Mouse (Mus musculus) cerebellum, adult 9-11 months (tissue): ENCODE results near the gene Plod2.

Source experiments
- DNase-seq: peaks from one replicate; pipeline ENCODE4 v3.0.0; 2022

Gene Plod2

DNA sequence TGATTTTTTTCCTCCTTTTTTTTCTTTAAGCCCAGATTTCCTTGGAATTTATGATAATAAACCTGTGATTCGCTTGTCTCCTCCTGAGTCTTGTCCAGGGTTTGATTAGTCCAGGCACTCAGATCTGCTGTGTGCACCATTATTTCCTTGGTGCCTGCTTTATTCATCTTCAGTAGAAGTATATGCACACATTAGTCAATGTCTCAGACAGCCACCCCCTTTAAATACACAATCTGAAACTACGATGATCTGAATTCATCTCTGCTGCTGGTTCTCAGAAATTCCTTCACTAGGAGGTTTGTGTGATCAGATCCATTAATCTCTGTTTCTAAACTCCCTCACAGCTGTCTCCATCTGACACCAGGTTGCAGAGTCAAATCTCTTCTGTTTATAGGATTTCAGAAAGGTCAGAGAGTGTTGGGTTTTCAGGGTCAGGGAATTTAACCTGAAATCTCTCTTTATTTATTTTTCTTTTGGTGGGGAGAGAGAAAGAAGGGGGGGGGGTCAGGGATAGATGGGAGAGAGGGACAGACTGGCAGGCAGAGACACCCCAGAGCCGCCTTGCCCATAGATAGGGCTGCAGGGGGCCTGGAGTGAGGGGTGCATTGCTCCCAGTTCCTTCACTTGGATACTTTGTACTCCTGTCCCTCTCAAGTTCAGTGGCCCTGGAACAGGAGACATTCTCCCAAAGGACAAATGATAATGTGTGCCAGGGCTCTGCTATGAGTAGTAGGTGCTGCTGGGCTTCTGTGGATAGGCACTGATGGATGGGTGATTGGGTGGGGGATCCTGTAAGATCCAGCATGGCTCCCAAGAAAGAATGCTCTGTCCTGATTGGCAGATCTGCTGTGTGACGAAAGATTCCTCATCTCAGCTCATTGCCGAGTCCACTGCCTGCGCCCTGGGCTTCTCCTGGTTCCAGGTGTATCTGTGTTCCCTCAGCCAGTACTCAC lies 13.3 kb downstream of the Plod2 start:
- DNase-seq: no peak

DNA sequence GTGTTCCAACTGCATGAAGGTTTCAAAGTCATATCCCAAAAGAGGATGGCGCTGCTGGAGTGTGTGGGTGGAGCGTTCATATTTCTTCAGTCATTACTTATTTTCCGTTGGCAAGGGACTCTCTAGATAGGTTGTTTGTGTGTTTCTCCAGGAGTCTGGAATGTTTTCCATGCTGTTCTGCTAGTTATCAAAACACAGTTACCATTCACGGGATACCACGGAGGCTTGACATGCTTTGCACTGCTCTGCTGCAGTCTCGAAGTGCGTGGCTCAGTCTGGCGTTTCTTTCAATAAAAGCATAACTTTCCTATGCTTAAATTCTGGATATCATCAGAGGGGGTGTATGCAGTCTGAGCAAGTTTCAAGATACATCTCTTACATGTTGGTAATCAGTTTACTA lies 17.7 kb downstream of the Plod2 start:
- no peak for DNase-seq

DNA sequence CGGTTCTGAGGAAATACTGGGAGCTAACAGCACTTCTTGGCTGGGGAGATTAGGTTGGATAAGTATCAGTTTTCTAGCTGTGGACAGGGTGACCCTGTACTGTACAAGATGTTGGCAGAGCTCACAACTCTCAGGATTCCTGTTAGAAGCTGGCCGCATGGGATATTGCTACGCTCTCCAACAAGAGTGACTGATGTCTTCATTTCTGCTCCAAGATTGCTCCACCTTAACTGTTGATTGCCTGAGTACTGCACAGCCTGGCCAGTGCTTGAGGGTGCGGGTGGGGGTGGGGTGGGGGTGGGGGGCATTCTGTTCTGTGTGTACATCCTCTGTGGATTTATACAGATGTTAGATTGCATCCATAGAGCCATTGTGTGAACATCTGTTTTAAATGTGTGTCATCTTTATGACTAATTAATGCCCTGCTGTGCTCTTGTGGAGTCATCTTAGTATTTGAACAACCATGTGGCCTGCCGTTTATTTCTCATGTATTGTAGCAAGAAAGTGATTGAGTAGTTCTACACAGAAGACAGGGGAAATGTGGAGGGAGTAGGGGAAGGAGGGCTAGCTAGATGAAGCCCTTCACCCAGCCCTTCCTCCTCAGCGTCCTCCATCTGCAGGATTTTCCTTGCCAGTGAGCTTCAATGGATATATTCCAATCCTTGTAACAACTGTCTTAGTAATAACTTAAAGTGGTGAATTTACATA lies 19.0 kb downstream of the Plod2 start:
- no peak for DNase-seq

DNA sequence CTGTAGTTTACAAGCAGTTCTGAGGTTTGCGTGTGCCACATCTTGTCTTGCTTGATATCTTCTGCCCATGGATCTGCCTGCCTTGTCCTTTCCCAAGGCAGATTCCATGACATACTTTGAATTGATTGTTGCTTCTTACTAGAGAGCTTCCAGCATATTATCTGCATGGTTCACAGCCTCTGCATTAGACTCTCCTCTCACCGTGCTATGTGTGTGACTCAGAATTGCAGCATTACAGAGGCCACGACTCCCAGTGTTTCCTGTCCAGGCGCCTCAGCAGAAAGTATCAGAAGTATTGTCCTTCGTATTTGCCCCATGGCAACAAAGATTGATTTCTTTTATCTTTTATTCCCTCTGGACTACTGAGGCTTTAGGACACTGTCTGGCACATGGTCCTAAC lies 20.4 kb downstream of the Plod2 start:
- DNase-seq: no peak

DNA sequence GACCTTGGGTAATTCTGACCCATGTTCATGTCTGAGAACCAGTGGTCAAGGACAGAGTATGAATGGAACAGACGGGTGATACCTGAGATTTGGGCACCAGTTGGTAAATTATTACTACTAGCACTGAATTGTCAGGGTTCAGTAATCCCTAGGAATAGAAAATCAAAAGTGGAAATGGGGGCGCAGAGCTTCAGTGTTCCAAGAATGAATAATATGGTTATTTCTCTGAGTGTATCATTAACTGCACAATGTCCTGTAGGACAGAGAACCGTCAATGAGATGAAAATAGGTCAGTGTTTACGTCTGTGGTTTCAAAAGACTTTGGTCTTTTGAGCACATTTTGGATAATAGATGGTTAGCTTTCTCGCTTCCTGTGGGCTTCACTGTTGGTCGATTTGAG lies 21.3 kb downstream of the Plod2 start:
- DNase-seq: no peak

DNA sequence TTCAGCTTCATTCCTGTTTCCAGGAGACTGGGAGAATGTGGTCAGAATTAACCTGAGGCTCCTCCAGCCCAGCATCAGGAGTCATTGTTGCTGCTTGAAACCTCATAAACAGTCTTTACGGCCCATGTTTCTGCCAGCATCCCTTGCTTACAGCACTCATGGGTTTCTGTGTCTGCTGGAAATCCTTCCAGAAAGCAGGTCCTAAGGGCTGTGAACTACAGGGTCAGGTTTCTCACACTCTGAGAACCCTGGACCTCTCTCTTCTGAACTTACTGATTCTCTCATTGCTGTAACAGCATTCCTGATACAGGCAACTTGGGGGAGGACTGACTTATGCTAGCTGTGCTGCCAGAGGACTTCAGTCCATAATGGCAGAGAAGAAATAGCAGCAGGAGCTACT lies 22.4 kb downstream of the Plod2 start:
- no peak for DNase-seq

DNA sequence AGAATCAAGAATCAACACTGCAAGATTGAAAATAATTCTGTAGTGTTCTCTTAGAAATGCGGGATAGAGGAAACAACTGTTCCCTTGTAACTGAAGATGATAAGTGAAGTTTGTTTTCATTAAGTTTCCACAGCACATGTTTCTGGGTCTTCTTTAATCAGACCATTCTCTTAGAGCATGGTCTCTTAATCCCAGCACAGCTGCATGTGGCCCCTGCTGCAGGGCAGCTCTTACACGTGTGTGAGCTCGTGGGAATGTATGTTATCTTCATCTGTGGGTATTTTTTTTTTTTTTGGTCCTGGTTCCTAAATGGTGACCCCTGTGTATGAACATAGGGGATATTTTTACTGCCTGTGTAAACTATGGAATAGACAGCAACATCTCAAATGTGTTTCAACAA lies 24.2 kb downstream of the Plod2 start:
- no peak for DNase-seq

DNA sequence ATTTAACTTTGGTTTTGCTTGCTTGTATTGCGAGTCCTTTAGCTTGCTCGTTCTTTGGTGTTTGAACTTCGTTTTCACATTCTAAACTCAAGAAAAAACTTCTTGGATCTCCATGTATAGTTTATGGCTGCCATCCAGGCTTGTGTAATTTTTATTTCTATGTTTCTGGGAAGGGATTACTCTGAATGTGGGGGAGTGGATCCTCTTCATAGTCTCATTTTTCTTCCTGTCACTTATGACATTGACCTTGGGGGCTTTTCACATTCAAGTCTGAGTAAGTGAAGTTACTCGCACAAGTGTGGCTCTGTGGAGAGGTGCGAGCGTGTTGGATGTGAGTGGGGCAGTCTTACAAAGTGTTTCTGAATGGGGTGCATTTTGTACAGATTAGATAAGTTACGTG lies 25.5 kb downstream of the Plod2 start:
- DNase-seq: no peak

DNA sequence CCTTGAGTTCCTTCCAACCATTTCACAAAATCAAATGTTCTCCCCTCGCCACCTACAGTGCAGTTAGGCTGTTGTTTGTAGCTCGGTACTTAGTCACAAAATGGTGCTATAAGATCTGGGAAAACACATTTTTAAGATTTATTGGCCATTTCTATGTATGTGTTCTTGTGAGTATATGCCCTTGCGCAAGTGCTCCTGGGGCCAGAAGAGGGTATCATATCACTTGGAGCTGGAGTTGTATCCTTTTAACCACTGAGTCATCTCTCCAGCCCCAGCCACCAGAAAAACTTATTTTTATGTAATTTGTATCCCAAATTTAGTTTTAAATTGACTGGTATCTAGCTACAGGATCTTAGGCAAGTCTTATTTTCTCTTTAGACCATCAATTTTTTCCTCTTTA lies 26.8 kb downstream of the Plod2 start:
- no peak for DNase-seq

DNA sequence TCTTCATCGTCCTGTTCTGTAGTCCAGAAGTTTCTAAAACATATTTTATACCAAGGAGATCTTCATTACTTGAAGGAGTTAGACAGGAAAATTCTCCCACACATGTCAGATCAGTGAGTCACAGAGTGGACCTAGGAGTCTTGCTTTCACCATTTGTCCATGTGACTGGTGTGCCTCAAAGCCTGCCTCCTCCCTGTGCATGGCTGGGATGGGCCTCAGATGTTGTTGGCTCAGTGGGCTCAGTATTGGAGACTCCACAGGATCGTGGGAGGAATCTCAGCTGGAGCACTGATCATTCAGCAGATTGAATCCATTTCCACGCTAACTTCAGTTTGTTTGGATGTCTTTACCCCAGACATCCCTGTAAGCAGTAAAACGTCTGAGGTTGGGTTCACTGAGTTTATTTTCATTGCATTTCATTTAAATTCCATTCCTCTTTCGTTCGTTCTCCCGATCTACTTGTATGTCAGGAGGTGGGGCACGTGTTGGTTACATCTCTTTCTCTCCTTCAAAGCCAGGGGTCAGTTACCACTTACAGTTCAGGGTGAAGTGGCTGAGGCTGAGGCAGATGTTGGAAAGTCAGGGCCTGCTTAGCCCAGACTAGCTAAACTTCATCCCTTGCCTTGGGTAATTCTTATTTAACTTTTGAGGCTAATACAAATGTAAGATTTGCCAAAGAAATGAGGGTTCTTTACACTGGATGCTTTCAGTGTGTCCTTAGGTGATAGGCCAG lies 30.5 kb downstream of the Plod2 start:
- no peak for DNase-seq

DNA sequence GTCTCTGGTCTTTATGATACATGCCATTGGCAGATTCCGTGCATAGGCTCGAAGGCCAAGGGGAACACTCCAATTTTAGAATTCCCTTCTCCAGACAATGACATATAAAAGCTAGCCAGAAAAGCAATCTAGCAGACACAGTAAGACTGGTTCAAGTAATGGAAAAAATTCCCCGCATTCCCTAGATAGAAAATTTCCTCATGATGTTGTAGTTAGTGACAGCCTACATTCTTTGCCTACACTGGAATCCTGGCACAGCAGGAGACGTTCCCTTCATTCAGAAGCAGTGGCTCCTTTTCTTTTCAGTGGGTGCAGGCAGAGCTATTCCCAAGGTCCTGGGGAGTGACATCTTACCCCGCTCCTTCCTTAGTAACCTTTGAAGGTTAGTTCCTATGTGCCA lies 41.9 kb downstream of the Plod2 start:
- no peak for DNase-seq

DNA sequence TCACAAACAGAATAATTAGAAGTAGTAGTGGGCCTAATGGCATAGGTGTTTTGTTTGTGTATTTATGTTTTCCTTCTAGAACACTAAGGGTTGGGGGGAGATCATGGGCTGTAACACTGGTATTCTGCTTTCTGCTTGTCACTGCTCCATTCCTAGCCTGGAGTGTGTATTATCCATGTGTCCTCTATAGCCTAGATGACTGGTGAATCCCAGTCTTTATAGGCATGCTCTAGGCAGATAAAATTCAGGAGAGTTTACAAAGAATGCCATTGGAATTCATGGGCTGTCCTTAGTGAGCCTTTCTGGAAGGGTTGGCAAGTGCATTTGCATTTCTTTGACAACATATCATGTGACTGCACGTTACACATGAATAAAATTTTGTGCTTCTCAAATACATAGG lies 44.0 kb downstream of the Plod2 start:
- no peak for DNase-seq

DNA sequence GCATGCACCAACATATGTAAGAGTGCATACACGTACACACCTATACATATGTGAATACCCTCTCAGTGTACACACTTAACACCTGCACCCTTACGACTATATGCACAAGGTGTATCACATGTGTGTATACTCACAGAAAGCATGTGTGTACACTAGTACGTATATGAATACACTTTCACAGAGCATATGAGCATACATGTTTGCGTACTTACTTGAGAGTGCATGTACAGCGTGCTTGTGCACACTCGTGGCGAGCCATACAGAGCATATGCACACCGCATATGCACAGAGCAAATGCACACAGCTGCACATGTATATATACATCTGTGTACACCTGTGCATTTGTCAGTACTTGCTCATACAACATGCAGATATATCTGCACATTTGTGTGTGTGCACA lies 45.4 kb downstream of the Plod2 start:
- no peak for DNase-seq

DNA sequence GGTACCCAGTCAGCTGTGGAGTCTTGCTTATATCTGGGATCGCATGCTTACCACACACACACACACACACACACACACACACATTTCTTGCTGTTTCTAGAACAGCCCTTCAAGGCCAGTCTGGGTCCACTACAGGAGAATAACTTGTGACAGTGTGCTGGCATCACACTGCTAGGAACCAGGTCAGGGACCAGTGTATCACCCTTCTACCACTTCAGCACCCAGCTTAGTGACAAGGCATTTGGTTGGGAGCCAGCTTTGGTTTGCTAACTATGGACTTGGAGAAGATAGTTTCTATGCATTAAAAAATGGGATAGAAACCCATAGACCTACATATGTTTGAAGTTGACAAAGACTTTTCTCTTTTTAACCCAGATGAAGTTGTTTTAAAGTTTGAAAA lies 46.2 kb downstream of the Plod2 start:
- DNase-seq: no peak

DNA sequence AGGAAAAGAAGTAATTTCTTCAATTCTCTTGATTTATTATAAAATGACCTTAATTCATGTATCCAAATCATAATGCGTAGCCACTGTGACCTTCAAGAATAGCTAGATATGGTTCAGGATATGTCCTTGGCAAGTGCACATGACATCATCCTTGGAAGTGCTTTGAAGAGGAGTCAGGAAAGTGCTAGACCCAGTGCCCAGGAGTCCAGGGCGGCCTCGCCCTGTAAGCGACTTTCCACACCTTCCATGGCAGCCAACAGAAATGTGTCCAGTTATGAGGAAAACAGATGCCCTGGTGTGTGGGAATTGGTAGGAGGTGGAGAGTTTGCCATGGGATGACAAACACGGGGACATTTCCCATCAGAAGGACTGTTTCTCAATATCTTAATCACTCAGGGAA lies 47.0 kb downstream of the Plod2 start:
- DNase-seq: no peak

DNA sequence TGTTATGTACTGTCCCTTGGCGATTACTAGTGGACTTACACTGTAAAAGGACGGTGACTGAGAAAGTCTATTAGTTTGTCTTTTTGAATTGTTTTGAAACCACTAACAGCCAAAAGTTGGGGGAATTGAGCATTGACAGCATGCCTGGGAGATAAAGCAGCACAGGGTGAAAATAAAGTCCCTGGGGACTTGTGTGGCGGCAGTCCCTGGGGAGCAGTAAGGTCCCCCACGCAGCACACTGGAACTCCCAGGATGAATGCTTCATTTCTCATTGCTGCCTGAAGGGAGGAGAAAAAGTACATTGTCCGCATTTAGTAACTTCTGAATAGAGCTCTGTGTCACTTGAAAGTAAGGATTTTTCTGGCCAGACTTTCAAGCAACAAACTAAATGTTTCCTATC lies 49.5 kb downstream of the Plod2 start:
- no peak for DNase-seq

DNA sequence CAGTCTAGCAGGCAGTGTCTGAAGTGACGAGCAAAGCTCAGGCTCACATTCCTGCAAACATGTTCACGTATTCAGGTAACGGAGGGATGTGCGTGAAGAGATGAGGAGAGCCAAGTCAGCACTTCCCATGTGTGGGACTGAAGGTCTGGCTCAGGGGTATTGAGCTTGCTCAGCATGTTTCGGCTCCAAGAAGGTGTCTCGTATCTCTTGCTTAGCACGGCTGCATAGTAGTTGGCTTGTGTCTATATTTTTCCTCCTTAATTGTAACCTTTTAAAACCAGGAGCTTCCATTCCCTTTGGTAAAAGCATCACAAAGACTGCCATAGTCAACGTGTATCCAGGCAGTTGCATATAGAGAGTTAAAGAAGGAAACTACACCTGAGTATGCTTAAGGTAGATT lies 50.7 kb downstream of the Plod2 start:
- DNase-seq: no peak

DNA sequence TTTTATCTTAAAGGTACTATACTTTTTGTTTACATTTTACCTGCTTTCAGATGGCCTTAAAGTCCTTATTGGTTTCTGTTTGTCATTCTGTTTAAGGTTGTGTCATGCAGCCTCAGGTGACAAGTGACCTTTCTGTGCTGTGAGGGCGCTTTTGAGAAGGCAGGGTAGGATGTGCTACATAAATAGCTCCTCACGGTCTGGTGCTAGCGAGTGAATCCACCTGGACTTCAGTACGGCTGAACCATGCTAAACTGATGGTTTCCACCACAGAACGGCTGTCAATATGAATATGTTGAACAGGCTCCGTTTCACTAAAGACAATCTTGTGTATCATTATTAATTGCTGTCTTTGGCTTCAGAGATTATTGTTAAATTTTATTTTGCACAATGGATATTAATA lies 52.5 kb downstream of the Plod2 start:
- DNase-seq: no peak

DNA sequence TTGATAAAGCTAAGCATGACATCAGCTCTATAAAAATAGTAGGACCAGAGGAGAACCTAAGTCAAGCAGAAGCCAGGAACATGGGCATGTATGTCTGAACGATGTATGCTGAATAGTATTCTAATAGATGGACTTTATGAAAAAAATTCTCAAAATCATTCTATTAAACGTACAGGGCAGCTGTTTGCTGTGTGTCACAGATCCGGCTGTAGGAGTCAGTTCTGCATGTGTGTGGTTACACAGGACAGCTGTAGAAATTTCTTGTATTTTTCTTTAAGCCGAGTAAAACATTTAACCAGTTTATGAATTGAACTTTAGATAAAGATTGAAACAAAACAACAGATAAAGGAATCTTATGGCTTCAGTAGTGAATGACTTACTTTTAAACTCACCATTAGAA lies 53.3 kb downstream of the Plod2 start:
- DNase-seq: no peak

DNA sequence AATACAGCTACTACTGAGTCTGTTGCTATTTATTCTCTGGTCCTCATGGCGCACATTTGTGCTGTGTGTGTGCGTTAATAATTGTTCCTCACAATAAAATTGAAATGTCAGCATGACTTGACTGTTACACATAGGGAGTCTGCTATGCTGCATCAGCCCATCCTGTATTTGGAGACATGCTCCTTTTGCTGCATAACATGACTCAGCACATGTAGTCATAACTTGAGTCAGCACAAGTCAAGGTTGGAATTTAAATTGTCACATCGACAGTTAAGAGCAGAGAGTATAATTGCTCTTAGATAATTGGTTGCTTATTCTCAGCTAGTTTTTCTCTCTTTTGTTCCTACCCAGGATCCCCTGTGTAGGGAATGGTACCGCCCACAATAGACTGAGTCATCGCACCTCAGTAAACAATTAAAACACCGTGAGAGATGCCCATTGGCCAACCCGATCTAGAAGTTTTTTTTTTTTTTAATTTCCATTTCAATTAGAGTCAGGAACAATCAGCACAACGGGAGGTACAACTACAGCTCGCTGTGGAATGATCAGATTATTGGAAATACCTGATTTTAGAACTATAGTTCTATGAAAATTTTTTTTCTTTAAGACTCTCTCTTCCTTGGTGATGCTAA lies 55.0 kb downstream of the Plod2 start:
- DNase-seq: no peak

DNA sequence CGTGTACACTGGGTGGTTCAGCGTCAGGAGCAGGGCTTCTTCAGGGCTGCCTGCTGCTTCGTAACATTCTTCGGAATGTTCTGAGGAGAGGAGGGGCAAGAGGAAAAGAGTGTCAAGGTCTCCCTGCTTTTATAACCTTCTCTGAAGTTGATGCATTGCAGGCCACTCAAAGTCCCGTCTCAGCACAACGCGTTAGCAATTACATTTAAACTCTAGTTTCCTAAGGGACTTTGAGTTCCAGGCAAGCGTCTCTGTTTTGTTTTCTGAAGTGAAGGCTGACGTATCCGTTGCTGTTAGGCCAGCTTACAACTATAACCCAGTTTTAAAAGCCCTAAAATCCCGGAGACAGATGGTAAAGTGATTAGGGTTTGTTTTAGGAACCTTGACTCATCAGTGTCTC lies 55.8 kb downstream of the Plod2 start:
- DNase-seq: no peak

DNA sequence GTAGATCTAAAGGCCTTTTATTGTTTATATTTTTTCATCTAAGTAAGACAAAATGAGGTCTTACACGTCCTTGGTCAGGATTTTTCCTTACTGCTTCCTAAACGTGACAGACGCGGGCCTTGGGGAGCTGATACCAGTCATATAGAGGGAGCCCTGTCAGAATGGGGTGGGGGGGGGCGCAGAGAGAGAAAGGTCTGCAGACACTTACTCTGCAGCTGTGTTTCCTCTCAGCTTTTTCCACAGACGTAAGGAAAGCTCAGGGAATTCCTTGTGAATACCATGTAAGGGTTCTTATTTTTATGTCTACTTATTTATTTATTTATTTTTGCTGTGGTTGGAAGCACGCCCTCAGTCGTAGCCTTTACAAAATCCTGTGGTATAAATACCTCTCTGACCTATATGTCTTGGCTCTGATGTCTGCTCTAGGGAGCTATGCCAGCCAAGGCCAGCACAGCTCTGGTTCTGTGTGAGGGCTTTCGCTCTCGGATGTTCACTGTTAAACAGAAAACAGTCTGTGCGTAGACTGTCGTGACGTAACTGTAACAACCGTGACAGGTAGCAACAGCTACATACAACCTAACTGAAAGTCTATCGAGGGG lies 58.0 kb downstream of the Plod2 start:
- DNase-seq: peak; percentile 18

DNA sequence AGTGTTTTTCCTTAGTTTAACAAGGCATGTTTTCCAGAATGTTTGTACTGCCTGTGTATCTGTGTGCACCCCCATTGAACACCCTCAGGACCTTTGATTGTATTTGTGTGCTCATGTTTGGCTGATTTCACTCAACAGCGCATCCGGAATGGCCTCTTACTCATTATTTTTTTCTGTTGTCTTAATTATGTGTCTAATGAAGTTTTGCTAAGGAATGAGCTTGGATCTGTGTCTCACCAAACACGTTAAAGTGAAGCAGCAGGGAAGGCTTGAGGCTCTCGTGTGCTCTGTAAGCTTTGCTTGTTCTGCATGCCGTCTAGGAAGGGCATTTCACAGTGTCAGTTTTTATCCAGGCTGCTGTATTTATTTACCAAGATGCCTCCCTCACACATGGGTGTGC lies 59.5 kb downstream of the Plod2 start:
- no peak for DNase-seq
